Mouse (Mus musculus) liver, embryonic 14 days (tissue): ENCODE data around the gene Rplp0. TPM values are rescaled to one million over a fixed set of nuclear protein-coding genes. Genes with fewer than 3 reads are reported as not detected.

ENCODE experiments used
- polyA plus RNA-seq: library from polyadenylated mRNA; depleted of rRNA; stranded (reverse); fragments of >200 nt; gene quantifications from 2 replicates; pipeline ENCODE4 v1.2.3, GENCODE M21; 2012; rRNA removed

The Rplp0 gene
- 2,092 and 2,268 TPM in 2 replicates for polyA plus RNA-seq

DNA sequence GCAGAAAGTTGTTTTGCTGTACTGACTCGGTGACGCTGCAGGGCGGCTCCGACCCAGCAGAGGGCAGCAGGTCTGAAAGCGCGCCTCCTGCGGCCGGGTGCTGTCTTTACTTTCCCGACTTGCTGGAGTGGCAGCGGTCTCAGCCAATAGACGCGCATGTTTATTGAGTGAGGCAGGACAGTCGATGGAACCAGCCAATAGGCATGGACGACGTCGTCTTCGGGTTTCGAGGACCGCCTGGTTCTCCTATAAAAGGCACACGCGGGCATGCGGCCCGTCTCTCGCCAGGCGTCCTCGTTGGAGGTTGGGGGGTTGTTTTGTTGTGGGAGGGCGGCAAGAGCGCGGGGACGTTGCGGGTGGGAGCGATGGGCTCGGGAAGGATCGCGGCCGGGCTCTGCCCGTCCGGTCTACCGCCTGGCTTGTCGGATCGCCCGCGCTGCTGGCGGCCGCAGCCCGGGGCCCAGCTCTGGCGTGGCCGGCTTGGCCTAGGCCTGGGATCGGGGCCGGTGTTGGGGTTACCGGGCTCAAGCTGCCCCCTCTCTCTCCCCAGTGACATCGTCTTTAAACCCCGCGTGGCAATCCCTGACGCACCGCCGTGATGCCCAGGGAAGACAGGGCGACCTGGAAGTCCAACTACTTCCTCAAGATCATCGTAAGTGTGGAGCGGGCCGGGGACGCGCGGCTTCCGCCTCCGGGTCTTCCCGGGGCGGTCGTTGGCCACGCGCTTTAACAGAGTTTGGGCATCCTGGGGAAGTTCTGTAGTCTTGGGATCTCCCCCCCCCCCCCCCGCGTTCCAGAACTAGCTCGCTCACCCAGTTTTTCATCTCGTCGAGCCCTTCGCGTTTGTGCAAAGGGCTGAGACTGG, at the start of gene Rplp0:
TSS of gene Rplp0 (plus strand) at position 231 of the 865 bp plus-strand sequence.

DNA sequence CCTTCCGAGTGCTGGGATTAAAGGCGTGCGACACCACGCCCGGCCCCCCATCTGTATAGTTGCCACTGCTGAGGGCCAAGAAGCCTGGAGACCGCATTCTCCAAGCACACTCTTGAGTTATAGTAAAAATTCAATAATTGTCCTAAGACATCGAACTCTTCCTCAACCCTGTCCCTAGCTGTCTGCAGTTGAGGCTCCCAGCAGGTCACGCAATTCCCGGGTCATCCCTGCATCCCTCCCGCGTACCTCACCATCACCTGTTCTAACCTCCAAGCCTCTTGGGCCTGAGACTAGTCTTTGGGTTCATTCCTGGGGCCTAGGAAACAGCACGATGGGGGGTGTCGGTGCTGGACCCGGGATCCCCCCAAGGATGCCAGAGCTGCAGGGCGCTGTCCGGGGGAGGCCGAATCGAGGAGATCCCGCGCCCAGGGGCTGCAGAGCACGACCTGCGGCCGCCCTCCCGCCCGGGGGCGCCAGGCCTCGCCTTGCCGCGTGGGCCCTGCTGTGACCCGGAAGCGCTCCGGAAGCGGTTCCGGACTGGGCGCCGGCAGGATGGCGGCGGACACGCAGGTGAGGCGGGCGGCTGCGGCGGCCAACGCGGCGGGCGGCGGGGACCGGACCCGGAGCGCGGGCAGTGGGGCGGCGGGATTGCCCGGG, 5.6 kb downstream of the Rplp0 start, which contains the start of gene Gcn1l1:
TSS of gene Gcn1l1 (plus strand) at position 518 of the 657 bp plus-strand sequence.

Other genes starting within 250 kb of the Rplp0 start
- 45.5 and 47.7 TPM in 2 replicates for gene Srsf9, start 232.3 kb upstream of the Rplp0 start, polyA plus RNA-seq
- 11.6 and 13.2 TPM in 2 replicates for gene Gatc, start 218.3 kb upstream of the Rplp0 start, polyA plus RNA-seq
- gene Triap1, start 218.2 kb upstream of the Rplp0 start, polyA plus RNA-seq = 16.0 and 19.0 TPM in 2 replicates
- gene Cox6a1, start 210.5 kb upstream of the Rplp0 start, polyA plus RNA-seq = 656 and 682 TPM in 2 replicates
- gene Msi1, start 129.9 kb upstream of the Rplp0 start, polyA plus RNA-seq = 0.84 and 0.89 TPM in 2 replicates
- gene Pla2g1b, start 93.2 kb upstream of the Rplp0 start, polyA plus RNA-seq = not detected in 2 replicates
- gene Sirt4, start 74.7 kb upstream of the Rplp0 start, polyA plus RNA-seq = 8.1 and 8.3 TPM in 2 replicates
- gene Pxn, start 52.8 kb upstream of the Rplp0 start, polyA plus RNA-seq = 12.3 and 13.3 TPM in 2 replicates
- gene Gcn1l1, start 5.8 kb downstream of the Rplp0 start, polyA plus RNA-seq = 9.7 and 11.0 TPM in 2 replicates
- gene Rab35, start 72.4 kb downstream of the Rplp0 start, polyA plus RNA-seq = 26.2 and 30.8 TPM in 2 replicates
- gene Bicdl1, start 172.2 kb downstream of the Rplp0 start, polyA plus RNA-seq = 1.7 and 1.8 TPM in 2 replicates